Mouse (Mus musculus) olfactory bulb, adult 2 months (tissue): Measurements from ENCODE around the gene Gsg1.

Experiments used
- CTCF ChIP-seq: fragments of 200-500 bp; IDR thresholded peaks from 2 replicates; pipeline ENCODE4 v1.5.1; 2012; ENCODE audit warnings: low read depth, mild to moderate bottlenecking, low read length, moderate library complexity; ENCODE audit not compliant: insufficient read depth
- POLR2A ChIP-seq: fragments of 200-500 bp; IDR thresholded peaks from 2 replicates; pipeline ENCODE4 v1.6.1; 2012; ENCODE audit warnings: mild to moderate bottlenecking, low read depth, low read length, moderate library complexity; ENCODE audit not compliant: insufficient read depth

GRCm38 (mm10) chr6:135219916-135220315 lies 34.2 kb downstream of the Gsg1 start:
- no peak for TF ChIP-seq POLR2A
- no peak for TF ChIP-seq CTCF
